Mouse (Mus musculus) megakaryocyte progenitor cell, adult 5-6 weeks (primary cell): ENCODE measurements around the gene Odf3. TPM values are rescaled to one million over a fixed set of nuclear protein-coding genes. Genes with fewer than 3 reads are reported as not detected.

ENCODE experiments used
- ATAC-seq: replicated peaks from 2 replicates; pipeline ENCODE4 v1.8.0; 2016; ENCODE audit warnings: mild to moderate bottlenecking, moderate TSS enrichment, inconsistent platforms; ENCODE audit not compliant: poor library complexity
- total RNA-seq, 2 experiments: library from RNA; stranded (forward) in 1 of 2; stranded (reverse) in 1 of 2; fragments of 157-497, 149-512 nt in 1 of 2; fragments of 200-1000 nt in 1 of 2; gene quantifications; 2 replicates each; pipeline versions ENCODE4 v1.2.3 to v1.2.4; 2015 to 2017

The Odf3 gene
- total RNA-seq (2015) (not detected in 2 replicates), total RNA-seq (2017) (not detected in 2 replicates)

DNA sequence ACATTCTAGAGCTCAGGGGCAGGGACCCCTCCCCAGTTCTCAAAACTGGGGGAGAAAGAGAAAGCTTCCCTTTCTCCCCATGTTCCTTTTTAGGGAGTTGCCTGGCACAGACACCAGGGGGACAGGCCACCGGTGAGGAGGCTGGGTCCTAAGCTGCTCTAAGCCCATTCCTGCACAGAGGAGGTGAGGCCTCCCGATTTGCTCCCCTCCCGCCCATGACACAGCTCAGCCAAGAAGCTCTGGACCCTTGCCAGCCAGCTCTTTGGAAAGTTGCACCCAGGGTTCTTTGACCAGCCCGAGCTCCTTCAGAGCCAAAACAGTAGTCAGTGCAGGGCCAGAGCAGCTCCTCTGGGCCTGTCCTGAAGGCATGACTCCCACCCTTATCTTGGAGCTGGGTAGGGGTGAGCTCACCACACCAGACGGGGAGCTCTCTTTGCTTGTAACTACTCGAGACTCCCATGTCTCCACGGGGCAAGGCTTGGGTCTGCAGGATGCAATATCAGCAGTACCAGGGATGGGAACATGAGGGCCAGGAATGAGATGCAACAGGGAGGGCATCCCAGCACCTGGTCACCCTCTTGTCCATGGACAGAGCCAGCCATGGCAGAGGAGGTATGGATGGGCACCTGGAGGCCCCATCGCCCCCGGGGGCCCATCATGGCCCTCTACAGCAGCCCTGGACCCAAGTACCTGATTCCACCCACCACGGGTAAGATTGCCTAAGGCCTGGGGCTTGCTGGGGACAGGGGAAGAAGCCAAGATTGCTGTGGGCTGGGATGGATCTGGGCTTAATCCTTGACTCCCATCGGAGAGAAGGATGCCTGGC, at the start of gene Odf3:
Gene Odf3, plus strand, starts transcription at position 51 of the 826 bp plus-strand sequence.
- ATAC-seq, result no peak

DNA sequence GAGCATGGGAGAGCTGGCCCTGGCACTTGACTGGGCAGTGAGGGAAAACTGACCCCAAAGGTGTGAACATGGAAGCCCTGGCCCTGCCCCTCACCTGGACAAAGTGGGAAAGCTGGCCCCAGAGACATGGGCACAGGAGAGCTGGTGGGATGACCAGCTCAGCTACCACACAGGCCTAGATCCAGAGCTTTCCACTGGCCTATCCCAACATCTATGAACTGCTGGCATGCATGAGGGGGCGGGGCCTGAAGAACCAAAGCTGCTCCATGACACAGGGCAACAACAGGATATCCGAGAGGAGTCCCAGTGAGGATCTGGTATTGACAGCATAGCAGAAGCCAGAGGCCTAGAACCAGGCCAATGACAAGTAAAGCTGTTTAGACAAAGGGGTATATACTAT, 49.4 kb upstream of the Odf3 start:
- ATAC-seq, result no peak

DNA sequence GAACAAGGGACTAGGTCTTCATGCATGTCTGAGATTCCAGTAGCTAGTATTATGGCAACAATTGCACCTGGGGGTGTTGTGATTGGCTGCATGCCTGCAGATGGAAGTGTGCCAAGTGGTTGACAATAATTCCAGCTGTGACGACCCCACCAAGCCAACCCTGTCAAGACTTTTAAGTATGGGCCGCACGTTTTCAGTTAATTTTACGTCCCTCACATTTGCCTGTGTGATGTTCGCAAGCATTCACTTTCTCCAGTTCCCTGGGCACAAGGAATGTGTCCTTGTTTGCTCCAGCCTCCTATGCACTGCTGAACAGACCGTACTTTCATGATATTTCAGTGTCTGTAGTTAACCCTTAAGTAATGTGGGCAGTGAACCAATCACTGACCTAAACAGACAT, 45.0 kb upstream of the Odf3 start:
- ATAC-seq, result no peak

DNA sequence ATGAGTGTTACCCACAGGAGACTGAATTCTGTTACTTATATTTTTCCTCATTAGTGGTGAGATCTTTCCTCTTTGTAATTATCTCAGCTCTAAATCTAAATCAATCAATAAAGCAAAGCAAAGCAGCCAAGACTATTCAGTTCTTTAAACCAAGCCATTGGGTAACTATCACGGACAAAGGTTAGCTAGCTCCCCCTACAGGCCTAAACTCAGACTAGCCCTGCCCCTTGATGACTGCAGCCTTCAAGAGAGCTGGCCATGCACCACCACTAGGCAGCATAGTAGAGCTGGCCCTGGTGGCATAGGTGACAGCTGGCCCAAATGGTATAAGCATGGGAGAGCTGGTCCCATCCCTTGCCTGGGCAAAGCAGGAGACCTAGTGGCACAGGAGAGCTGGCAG, 41.9 kb upstream of the Odf3 start:
- peak; percentile 98 for ATAC-seq

DNA sequence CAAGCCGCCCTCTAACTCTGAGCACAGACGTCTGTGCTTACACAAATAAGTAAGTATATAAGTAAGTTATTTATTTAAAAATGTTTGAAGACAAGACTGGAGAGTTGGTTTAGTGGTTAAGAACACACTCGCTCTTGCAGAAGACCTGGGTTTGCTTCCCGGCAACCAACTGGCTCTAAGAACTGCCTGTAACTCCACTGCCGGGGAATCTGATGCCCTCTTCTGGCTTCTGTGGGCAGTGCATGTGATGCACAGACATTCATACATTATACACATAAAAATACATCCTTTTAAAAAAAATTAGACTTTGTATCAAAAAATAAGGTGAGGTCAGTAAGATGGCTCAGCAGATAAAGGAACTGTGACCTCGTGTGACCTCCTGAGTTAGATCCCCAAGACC, 37.1 kb upstream of the Odf3 start:
- ATAC-seq, result peak; percentile 45; the same call in 1 of the 2 replicates

DNA sequence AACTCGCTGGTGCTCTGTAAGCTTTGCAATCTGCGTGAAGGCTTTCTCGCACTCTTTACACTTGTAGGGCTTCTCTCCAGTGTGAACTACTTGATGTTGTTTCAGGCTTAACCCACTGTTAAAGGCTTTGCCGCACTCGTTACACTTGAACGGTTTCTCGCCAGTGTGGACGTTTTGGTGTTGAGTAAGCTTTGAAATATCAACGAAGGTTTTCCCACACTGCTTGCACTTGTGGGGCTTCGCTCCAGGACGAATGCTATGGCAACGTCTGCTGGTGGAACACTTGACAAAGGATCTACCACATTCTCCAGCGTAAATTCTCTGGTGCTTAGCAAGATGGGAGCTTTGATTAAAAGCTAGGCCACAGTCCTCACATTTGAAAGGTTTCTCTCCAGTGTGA, 35.9 kb upstream of the Odf3 start:
- no peak for ATAC-seq

DNA sequence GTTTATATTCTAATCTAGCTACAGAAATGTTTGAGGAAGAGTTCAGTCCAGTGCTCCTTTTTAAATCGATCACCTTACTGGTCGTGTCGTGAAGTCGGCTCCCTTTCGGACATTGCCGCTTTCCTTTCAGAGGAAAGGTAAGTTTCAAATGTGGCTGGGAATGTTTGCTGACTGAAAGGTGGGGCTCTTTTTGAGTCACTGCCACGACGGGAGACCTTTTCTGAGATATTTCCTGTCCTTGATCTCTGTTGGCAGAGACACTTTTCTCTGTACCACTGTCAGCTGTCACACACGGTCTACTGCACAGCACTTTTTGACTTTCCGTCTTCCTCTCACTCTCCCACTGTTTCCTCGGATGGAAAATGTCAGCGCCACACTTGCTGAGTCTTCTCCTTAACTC, 34.8 kb upstream of the Odf3 start:
- no peak for ATAC-seq

DNA sequence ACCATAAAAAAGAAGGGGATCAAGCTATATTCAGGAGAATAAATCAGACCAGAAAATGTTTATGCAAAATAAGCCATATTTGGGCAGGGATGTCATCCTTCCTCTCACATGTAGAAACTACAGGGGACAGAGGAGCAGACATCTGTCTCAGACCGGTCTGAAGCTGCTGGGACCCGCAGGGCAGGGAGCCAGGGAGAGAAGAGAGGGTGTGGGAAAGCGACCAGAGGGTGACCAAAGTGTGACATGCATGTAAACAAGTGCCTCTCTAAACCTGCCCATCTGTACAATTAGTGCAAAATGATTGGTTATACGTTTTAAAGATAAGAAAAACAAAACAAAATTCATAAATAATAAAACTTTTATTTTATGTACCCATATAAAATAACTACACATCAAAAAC, 27.4 kb upstream of the Odf3 start:
- no peak for ATAC-seq

DNA sequence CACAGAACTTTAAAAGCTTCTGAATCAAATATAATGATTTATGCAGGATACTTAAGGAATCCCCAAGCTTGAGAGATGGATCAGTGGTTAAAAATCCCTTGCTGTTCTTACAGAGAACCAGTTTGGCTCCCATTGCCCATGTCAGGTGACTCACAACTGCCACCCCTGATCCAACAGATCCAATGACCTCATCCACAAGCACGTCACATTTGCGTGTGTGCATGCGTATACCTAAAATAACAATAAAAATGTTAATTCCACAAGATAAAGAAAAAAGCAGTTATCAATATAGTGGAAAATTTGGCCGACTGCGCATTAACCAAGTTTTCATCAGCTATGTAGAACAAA, 26.3 kb upstream of the Odf3 start:
- ATAC-seq, result no peak

DNA sequence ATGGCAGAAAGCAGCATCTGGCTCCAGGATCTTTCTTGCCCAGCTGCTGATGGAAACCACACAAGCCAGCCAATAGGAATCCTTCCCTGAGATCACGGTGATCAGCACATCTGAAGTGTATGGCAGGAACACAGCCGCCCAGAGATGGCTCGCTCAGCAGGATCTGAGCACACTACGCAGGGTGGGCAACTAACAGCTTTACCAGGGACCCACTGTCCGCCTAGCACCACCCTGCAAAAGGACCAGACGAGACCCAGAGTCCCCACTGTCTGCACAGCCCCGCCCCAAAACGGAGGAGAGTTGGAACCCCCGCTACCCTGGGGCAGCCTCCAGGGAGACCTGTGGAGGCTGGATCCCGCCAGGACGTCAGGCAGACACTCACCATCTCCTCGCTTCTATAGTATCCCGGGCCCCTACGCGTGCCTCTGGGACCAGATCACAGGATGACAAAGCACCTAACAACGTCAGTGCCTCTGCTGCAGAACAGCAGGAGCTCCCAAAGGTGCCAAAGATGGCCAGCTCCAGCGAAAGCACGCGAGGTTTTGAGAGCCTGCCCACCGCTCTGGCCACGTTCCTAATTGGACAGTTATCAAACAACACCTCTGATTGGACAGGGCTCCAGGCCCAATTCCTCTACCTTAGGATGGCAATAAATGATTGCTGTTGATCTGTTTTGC, 25.8 kb upstream of the Odf3 start, which contains the start of gene Zfp941:
Gene Zfp941, minus strand, starts transcription at position 526 of the 677 bp plus-strand sequence.
- peak; percentile 95 for ATAC-seq

DNA sequence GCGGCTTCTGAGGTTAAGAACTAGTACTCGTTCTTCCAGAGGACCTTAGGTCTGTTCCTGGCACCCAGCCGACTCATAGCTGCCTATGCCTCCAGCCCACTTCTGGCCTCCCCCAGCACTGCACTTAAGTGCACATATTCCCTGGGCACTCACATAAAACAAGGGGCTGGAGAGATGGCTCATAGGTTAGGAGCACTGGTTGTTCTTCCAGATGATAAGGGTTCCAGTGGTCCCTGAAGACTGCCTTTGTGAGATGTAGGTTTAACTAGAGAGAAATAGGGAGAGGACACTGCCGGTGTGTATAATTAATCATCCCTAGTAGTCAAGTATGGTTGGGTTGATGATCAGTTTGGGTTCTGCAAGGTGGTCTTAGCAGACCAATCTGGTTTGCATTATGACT, 24.9 kb upstream of the Odf3 start:
- ATAC-seq, result no peak

DNA sequence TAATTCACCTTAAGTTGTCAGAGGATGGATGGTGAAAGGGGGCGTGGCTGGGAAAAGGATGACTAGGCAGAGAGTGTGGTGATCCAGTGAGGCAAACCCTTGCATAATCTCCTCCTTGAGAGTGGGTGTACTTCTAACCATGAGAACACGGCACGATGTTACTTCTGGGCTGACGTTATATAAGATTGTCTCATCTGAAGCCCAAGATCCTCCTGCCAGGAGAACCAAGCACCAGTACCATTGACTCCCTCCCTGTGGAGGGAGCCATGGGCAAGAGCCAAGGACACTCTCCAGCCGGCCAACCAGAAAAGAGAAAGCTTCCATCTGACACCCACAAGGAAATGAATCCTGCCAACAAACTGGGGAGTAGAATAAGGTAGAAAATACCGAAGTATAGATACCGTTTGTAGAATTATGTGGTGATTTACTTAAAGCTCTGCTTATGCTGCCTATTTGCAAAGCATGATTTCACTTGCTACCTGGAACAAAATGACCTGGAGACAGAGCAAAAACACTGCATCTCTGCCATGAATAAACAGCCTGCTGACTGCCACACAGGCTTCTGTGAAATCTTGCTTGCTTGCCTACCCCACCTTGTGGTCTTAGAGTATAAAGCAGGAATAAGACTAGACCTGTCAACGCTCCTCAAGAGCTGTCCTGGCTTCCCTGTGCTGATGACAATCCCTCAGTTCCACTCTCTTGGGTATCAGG, 19.3 kb upstream of the Odf3 start:
- peak; percentile 89 for ATAC-seq

DNA sequence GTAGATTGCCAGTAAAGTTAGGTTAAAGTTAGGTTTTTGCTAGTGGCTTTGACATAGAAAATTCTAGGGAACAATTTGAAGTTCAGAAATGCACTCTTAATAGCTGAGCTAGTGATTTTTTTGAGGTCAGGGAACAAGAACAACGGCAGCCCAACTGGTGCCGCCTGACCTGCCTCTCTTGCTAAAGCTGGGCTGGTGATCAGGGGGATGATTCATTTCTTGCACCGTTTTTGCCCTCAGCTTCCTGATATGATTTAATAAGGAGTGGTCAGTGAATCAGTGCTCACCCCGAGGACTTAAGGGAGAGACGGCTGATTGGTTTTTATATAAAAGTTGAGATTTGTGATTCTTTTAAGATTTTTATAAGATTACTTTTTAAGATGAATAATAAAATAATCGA, 16.2 kb upstream of the Odf3 start:
- no peak for ATAC-seq

DNA sequence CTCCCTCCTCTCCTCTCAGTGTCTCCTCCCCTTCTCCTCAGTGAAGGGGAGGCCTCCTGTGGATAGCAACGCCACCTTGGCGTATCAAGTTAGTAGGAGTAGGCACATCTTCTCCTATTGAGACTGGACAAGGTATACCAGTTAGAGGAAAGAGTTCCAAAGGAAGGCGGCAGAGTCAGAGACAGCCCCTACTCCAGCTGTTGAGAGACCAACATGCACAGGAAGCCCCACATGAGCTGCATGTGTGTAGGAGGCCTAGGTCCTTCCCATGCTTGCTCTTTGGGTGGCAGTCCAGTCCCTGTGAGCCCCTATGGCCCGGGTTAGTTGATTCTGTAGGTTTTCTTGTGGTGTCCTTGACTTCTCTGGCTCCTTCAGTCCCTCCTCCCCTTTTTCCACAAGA, 14.3 kb upstream of the Odf3 start:
- no peak for ATAC-seq

DNA sequence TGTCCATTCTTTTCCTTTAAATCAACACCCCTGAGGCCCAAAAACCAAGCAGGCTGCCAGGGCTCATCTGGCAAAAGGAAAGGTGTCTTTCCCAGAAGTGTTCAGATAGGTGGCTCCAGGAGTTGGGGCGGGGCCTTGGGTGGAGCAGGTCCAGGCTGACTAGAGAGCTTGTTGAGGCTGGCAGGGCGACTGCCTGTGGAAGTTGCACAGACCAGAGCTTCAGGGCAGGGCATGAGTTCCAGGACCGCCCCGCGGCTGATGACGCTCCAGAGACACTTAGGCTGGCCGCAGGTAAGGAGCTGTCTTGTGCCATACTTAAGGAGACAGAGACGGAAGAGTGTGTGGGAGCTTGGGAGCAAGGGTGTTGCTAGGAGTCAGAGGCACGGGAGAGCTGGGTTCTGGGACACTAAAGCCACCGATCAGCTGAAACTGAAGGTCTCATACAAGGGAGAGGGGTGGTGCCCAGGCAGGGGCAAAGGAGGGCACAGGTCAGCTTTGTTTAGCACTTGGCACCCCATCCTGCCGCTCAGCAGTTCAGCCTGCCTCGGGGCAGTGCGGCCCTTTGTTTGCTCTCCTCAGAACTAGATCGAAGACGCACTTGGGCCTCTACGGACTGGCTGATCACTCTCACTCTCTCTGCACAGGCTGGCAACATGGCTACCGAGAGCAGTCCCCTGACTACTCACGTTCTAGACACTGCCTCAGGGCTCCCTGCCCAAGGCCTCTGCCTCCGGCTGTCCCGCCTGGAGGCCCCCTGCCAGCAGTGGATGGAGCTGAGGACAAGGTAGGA, 12.4 kb upstream of the Odf3 start, which contains the start of gene Urah:
Gene Urah, plus strand, starts transcription at position 51 of the 790 bp plus-strand sequence.
- ATAC-seq, result no peak

DNA sequence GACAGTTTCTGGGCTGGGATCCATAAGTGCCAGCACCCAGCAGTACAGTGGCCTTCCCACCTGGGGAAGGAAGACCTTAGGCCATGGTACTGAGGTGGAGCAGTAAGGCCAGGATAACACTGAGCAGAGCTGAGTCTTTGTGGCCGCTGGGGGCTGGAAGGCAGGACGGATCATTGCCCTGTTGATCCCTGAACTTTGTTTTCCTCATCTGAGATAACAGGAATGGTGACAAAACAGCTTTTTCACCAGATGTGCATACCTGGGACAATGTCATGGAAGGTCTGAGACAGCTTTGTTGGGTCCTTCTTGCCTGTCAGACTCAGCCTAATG, 11.9 kb upstream of the Odf3 start:
- no peak for ATAC-seq

DNA sequence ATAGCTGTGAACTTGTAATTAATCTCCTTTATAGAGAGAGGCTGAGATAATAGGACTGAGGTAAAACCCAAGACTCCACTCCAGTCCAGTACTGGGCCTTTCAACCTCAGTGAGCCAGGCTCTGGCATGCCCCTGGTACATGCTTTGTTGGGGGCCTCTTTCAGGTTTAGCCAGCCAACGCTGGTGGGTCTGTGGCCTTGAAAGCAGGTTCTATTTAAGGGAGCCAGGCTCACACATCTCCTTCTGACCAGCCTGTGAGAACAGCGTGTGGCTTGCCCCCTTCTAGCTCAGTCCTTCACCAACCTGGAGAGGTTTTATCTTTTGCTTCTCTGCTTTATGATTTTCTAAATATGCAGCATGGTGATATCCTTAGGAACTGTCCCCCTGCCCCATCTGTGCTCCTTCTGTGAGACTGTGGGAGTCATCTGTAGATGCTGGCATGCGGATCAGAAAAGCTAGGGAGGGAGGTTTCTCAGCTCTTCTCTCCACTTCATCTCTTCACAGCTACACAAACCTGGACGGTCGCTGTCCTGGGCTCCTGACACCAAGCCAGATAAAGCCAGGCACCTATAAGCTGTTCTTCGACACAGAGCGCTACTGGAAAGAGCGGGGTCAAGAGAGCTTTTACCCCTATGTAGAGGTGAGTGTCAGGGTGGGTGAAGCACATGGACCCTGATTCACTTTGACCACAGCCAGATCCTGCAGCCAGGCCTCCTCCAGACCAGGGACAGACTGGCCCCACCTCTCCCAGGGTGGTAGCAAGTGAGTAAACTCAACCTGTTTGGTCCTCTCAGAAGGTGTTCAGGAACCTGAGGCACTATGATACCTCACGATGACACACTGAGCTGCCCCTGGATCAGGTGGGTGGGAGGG, 11.1 kb upstream of the Odf3 start:
- ATAC-seq, result no peak

DNA sequence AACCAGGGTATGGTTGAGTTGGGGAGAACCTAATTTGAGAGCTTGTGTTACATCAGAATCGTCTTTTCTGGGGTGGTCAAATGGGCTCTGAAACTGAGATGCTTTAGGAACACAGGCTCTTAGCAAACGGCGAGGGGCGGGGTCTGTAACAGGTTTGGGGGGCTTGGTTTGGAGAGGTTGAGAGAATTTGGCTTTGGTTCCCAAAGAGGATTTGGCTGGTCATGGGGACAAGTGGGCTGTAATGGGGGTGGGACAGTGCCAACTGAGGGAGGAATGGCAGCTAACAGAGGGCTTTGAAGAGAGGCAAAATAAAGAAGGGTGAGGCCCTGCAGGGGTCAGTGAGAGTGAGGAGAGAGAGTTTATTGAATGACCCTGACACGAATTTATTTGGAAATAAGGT, 8.0 kb upstream of the Odf3 start:
- no peak for ATAC-seq

DNA sequence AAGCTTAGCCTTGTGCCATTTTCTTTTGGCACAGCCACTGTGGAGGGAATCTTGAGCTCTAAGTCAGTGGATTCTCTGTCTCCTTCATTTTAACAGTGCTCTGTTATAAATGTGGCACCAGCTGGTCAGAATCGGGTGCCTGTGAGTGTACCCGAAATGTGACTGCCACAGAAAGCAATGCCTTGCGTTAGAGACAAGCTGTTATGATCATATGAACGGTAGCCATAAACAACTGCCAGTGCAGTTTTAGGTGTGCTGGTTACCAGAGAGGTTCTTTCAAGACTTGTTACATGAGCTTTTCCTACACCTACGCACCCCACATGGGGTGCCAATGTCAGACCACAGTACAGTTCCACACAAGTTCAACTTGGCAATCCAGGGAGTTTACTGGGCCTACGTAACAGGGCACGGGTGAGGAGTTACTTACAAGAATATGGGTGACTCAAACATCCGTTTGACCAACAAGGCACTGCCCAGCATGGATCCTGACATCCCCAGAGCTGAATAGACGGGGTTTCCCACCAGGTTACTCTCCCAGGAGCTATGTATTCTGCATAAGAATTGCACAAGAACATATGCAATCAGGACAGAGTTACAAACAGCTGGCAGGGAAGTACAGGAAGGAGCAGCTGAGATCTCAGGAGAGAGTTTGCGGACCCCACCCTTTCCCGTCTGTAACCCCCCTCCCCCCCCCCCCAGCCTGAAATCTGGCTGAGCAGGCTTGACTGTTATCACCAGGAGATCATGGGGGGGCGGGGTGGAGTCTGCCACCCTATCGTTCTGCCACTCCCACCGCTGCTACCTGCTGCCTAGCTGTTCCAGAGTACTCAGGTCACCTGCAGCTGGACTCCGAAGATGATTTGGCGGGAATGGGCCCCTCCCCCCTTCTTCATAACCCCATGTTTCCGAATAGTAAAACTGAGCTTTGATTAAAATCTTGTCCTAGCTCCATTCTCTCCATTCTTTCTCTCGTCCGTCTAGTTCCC, 6.6 kb upstream of the Odf3 start:
- ATAC-seq, result no peak
